Mouse (Mus musculus) forebrain, embryonic 12.5 days (tissue): ENCODE measurements around the gene Apbb2. TPM values are rescaled to one million over a fixed set of nuclear protein-coding genes. Genes with fewer than 3 reads are reported as not detected.

Source experiments
- ATAC-seq: fragments of 200-750 bp; cut with Nextera tagmentation; 2 replicates; pipeline ENCODE4 v1.8.0; 2017; ENCODE audit warnings: moderate TSS enrichment; ENCODE audit not compliant: low FRiP score
- H3K27ac ChIP-seq: fragments of 300-500 bp; sonication (generic); 2 replicates; pipeline ENCODE4 v1.5.1; 2016; ENCODE audit warnings: mild to moderate bottlenecking
- H3K27me3 ChIP-seq: fragments of 300-500 bp; sonication (generic); 2 replicates; pipeline ENCODE4 v1.6.1; 2016; ENCODE audit warnings: mild to moderate bottlenecking
- H3K36me3 ChIP-seq: fragments of 300-500 bp; sonication (generic); replicated peaks from 2 replicates; pipeline ENCODE4 v1.6.1; 2016; ENCODE audit warnings: mild to moderate bottlenecking
- H3K4me1 ChIP-seq: fragments of 300-500 bp; sonication (generic); 2 replicates; pipeline ENCODE4 v1.6.1; 2016
- H3K4me2 ChIP-seq: fragments of 300-500 bp; sonication (generic); 2 replicates; pipeline ENCODE4 v1.6.1; 2016; ENCODE audit warnings: mild to moderate bottlenecking, moderate library complexity
- H3K4me3 ChIP-seq: fragments of 300-500 bp; sonication (generic); replicated peaks from 2 replicates; pipeline ENCODE4 v1.5.1; 2016; ENCODE audit warnings: mild to moderate bottlenecking
- H3K9ac ChIP-seq: fragments of 300-500 bp; sonication (generic); 2 replicates; pipeline ENCODE4 v1.6.1; 2016; ENCODE audit warnings: mild to moderate bottlenecking
- H3K9me3 ChIP-seq: fragments of 300-500 bp; sonication (generic); 2 replicates; pipeline ENCODE4 v1.6.1; 2016
- WGBS: fragments of 180-500 bp; shearing (Covaris S2); methylation state at CpG from one replicate; pipeline ENCODE4 v1.1.7; 2016; 5-methylcytosine and 5-hydroxymethylcytosine counted together
- polyA plus RNA-seq: library from polyadenylated mRNA; unstranded; fragments of >200 nt; fragmentation: Nextera tagmentation; extraction: Ambion mirVana; gene quantifications from 2 replicates; pipeline ENCODE4 v1.2.1, GENCODE M21; 2016

The Apbb2 gene
- polyA plus RNA-seq, 1 experiment from 2014 or later, result 53.4 TPM

DNA sequence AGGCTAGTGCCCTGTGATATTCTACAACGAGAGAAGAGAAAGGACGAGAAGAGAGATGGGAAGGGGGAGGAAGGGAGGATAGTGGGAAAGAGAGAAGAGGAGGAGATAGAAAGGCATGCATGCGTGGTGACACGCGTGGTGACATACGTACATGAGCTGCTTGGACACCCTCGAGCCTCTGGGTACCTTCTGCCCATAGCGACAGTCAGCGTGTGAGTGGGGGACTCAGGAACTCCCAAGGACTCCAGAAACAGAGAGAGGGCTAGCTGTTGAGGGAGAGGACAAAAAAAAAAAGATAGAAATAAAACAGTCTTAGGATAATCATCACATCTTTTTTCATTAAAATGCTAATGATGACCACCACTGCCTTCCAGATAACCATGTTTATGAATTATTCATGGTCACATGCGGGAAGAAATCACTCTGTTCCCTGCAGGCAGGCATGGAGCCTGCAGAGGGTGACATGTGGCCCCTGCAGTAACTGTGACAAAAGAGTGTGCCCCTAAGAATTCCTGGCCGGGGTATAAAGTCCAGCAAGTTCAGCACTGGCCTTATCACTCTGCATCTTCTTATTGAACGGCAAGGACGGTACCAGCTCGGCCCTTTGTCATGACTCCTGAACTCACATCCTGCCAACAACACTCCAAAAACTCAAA is 126.5 kb downstream of the Apbb2 start:
- 69% methylated on average over 14 of the region's 14 CpGs for WGBS
- no peak overlapping the region for H3K9ac ChIP-seq
- peak; percentile 79 for ATAC-seq
- no peaks in the 10 kb centered on the region for H3K9me3 ChIP-seq
- H3K4me3 ChIP-seq, result no peak overlapping the region
- no peaks in the 10 kb centered on the region for H3K36me3 ChIP-seq
- peak overlapping the region; percentile 53 for H3K27ac ChIP-seq
- peaks cover 30% of the 10 kb centered on the region for H3K4me1 ChIP-seq
- no peaks in the 10 kb centered on the region for H3K27me3 ChIP-seq
- no peak overlapping the region for H3K4me2 ChIP-seq

DNA sequence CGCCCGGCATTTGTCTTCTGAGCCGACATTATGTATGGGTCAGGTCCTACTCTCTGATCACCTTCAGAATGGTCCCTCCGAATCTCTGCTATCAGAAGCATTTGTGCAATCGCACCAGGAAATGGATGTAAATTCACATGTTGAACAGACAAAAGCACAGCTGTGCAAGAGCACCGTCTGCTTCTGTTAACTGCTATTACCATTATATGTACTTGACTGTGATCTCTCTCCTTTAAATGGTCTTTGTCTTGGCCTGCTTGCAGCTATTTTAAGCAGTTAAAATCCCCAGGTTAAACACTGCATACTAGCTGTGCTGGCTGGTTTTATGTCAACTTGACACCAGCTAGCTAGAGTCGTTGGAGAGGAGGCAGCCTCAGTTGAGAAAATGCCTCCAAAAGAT is 132.6 kb downstream of the Apbb2 start:
- no peaks in the 10 kb centered on the region for H3K9me3 ChIP-seq
- no peak for ATAC-seq
- H3K36me3 ChIP-seq, result no peaks in the 10 kb centered on the region
- H3K9ac ChIP-seq, result no peak overlapping the region
- 0 out of 2 replicates have a peak overlapping the region, but pooled peaks have one; percentile 47 for H3K27ac ChIP-seq
- H3K4me1 ChIP-seq, result peaks cover 13% of the 10 kb centered on the region
- WGBS, result 55% methylated on average over 7 of the region's 7 CpGs
- no peak overlapping the region for H3K4me2 ChIP-seq
- no peak overlapping the region for H3K4me3 ChIP-seq
- H3K27me3 ChIP-seq, result no peaks in the 10 kb centered on the region

- Histone ChIP-seq H3K27me3 (no peaks in the 10 kb centered on the region), H3K4me3 (no peak overlapping the region), H3K4me2 (no peak overlapping the region), H3K9ac (no peak overlapping the region), H3K36me3 (no peaks in the 10 kb centered on the region), H3K4me1 (peaks cover 13% of the 10 kb centered on the region), H3K9me3 (no peaks in the 10 kb centered on the region), H3K27ac (no peak overlapping the region)
- ATAC-seq, result no peak
- WGBS, result 89% methylated on average over 10 of the region's 10 CpGs
Measured at GRCm38 (mm10) chr5:66476266-66476665, 142.3 kb downstream of the Apbb2 start.

DNA sequence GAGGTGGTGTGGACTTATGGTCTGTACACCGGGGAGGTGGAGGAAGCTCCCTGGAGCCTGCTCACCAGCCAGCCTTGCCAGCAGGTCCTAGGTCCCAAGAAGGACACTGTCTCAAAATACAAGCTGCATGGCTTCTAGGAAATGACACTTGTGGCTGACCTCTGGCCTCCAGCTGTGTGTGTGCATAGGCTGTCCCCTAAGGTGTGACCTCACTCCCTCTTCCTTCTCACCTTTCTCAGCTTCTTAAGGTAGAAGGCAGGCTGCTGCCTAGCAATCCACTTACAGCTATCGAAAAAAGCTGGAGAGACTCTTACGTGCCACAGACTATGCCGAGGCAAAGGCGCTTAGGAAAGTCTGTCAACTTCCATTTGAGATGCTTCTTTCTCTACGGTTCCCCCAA is 142.8 kb downstream of the Apbb2 start:
- no peak overlapping the region for H3K4me2 ChIP-seq
- peaks cover 13% of the 10 kb centered on the region for H3K4me1 ChIP-seq
- no peak for ATAC-seq
- no peak overlapping the region for H3K4me3 ChIP-seq
- no peak overlapping the region for H3K9ac ChIP-seq
- H3K9me3 ChIP-seq, result no peaks in the 10 kb centered on the region
- no peaks in the 10 kb centered on the region for H3K27me3 ChIP-seq
- no peak overlapping the region for H3K27ac ChIP-seq
- WGBS, result 92% methylated on average over 6 of the region's 6 CpGs
- no peaks in the 10 kb centered on the region for H3K36me3 ChIP-seq

DNA sequence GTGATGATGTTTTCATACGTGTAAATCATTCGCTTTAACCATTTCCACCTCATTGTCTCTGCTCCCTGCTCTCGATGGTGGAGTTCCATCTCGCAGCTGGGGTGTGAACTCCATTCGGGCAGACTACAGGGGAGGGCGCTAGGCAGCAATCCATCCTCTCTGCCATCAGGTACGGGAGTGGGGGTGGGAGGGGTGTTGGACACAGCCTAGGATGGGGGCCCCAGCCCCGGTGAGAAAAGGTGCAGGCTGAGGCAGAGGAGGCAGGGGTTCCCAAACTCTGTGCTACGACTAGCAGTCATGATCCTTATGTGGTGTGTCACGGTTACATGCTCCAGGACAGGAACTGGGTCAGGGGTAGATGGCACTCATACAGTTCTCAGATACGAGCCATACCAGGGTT is 144.4 kb downstream of the Apbb2 start:
- peaks cover 13% of the 10 kb centered on the region for H3K4me1 ChIP-seq
- H3K4me3 ChIP-seq, result no peak overlapping the region
- no peak overlapping the region for H3K4me2 ChIP-seq
- 68% methylated on average over 11 of the region's 11 CpGs for WGBS
- H3K27me3 ChIP-seq, result no peaks in the 10 kb centered on the region
- ATAC-seq, result peak; percentile 76; the same call in 1 of the 2 replicates
- no peaks in the 10 kb centered on the region for H3K9me3 ChIP-seq
- no peaks in the 10 kb centered on the region for H3K36me3 ChIP-seq
- H3K9ac ChIP-seq, result no peak overlapping the region
- peak overlapping the region; percentile 59 for H3K27ac ChIP-seq

GRCm38 (mm10) chr5:66473599-66473998 is 145.0 kb downstream of the Apbb2 start:
- 18% methylated on average over 12 of the region's 12 CpGs for WGBS
- peak overlapping the region; percentile 67 for H3K27ac ChIP-seq
- no peak overlapping the region for H3K4me2 ChIP-seq
- H3K4me1 ChIP-seq, result peaks cover 13% of the 10 kb centered on the region
- H3K9ac ChIP-seq, result no peak overlapping the region
- no peak overlapping the region for H3K4me3 ChIP-seq
- H3K36me3 ChIP-seq, result no peaks in the 10 kb centered on the region
- H3K9me3 ChIP-seq, result no peaks in the 10 kb centered on the region
- ATAC-seq, result peak; percentile 69
- H3K27me3 ChIP-seq, result no peaks in the 10 kb centered on the region

GRCm38 (mm10) chr5:66470837-66471236 is 147.7 kb downstream of the Apbb2 start:
- H3K27ac ChIP-seq, result no peak overlapping the region
- WGBS, result 92% methylated on average over 5 of the region's 5 CpGs
- H3K4me3 ChIP-seq, result no peak overlapping the region
- peaks cover 13% of the 10 kb centered on the region for H3K4me1 ChIP-seq
- no peaks in the 10 kb centered on the region for H3K27me3 ChIP-seq
- no peaks in the 10 kb centered on the region for H3K9me3 ChIP-seq
- no peaks in the 10 kb centered on the region for H3K36me3 ChIP-seq
- no peak overlapping the region for H3K4me2 ChIP-seq
- H3K9ac ChIP-seq, result no peak overlapping the region
- ATAC-seq, result no peak

DNA sequence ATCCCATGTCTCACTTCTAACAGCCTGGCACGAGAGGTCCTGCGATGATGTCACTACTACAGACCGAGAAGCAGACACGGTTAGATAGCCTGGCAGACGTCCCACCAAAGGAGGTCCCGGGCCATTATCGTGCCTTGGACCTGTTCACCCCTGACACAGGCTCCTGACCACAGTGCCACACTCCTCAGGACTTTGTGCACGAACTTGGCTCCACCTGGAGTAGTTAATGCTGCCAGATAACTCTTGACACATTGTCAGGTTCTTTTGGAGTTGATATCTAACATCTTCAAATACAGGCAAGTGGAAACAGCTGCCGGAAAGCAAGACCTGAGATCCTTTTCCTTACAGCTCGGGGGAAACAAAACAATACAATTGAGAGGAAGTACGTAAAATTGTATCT is 148.9 kb downstream of the Apbb2 start:
- 88% methylated on average over 11 of the region's 11 CpGs for WGBS
- Histone ChIP-seq H3K9ac (no peak overlapping the region), H3K9me3 (no peaks in the 10 kb centered on the region), H3K4me2 (no peak overlapping the region), H3K36me3 (no peaks in the 10 kb centered on the region), H3K27ac (no peak overlapping the region), H3K4me1 (peaks cover 12% of the 10 kb centered on the region), H3K4me3 (no peak overlapping the region), H3K27me3 (no peaks in the 10 kb centered on the region)
- no peak for ATAC-seq

DNA sequence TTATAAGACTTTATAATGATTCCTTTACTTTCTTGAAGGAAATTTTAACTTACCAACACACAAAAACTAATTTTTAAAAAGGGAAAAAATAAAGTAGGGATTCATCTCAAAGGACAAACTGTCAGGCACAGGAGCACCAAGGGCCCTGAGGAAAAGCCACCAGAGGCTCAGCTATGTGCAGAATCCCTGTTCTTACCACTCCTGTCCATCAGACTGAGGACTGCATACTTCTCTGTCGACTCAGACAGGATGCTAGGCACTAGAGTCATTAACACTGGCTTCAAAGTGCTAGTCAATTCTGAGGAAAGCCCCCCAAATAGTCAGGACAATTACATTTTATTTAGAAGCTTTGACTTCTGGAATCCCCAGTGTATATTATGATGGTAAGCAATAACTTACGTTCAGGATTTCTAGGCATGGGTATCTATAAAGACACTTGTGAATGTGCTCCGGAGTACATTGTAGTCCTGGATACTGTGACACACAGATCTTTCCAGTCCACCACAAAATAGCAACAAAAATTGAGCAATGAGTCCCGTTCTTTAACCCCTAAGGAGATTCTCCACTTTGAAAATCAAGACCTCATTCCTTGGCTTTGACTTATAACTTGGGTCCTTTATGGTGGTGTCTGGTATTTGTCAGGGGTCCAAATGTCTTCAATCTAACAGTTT is 150.1 kb downstream of the Apbb2 start:
- 87% methylated on average over 4 of the region's 4 CpGs for WGBS
- Histone ChIP-seq H3K4me2 (no peak overlapping the region), H3K27ac (no peak overlapping the region), H3K27me3 (no peaks in the 10 kb centered on the region), H3K9ac (no peak overlapping the region), H3K4me3 (no peak overlapping the region), H3K4me1 (peaks cover 6% of the 10 kb centered on the region; the same call in 1 of the 2 replicates), H3K36me3 (no peaks in the 10 kb centered on the region), H3K9me3 (no peaks in the 10 kb centered on the region)
- no peak for ATAC-seq

GRCm38 (mm10) chr5:66462665-66463064 is 155.9 kb downstream of the Apbb2 start:
- Histone ChIP-seq H3K36me3 (no peaks in the 10 kb centered on the region), H3K27me3 (no peaks in the 10 kb centered on the region), H3K4me3 (no peak overlapping the region), H3K27ac (no peak overlapping the region), H3K9me3 (peaks cover 3% of the 10 kb centered on the region; the same call in 1 of the 2 replicates), H3K9ac (no peak overlapping the region), H3K4me2 (no peak overlapping the region), H3K4me1 (peaks cover 4% of the 10 kb centered on the region; the same call in 1 of the 2 replicates)
- 89% methylated on average over 8 of the region's 8 CpGs for WGBS
- ATAC-seq, result no peak

DNA sequence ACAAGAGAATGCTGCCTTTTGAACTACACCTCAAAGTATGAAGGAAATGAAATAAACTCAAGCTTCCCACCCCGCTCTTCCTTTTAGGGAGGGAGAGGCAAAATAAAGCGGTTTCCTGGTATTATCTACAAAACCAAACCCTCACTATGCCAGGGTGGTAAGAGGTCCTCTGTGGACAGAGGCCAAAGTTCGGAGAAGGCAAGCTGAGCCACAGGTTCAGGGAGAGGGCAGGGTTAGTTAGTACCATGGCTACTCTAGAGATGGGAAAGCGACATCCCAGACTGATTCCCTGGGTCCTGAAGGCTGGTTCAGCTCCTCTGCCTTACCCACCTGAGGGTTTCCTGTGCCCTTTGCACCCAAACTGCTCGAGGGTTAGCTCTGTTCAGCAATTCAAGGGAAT is 159.7 kb downstream of the Apbb2 start:
- peaks cover 3% of the 10 kb centered on the region; the same call in 1 of the 2 replicates for H3K9me3 ChIP-seq
- H3K27me3 ChIP-seq, result no peaks in the 10 kb centered on the region
- H3K9ac ChIP-seq, result no peak overlapping the region
- H3K4me3 ChIP-seq, result no peak overlapping the region
- H3K27ac ChIP-seq, result no peak overlapping the region
- no peak overlapping the region for H3K4me2 ChIP-seq
- no peaks in the 10 kb centered on the region for H3K36me3 ChIP-seq
- H3K4me1 ChIP-seq, result no peaks in the 10 kb centered on the region
- no peak for ATAC-seq
- 83% methylated on average over 5 of the region's 5 CpGs for whole genome bisulfite sequencing

DNA sequence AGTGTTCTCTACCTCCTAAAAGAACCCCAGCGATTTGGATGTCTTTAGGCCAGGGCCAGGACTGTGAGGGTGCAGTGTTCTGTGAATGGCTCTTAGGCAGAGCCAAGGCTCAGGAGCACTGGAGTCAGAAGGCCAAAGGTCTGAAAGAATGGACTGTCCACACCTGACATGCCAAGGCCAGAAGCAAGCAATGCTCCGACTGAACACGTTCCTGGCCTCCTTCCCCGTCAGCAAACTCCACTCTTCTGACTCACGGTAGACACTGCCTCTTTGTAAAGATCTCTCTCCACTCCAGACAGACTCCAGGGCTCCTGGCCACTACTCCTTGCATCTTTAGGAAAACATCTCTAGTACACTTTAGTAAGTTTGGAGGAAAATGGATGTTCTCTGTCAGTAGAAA is 163.3 kb downstream of the Apbb2 start:
- Histone ChIP-seq H3K4me2 (no peak overlapping the region), H3K4me1 (0 out of 2 replicates have a peak, but pooled peaks cover 3% of the 10 kb centered on the region), H3K27me3 (no peaks in the 10 kb centered on the region), H3K36me3 (peaks cover 8% of the 10 kb centered on the region), H3K9me3 (no peaks in the 10 kb centered on the region), H3K9ac (no peak overlapping the region), H3K4me3 (no peak overlapping the region), H3K27ac (no peak overlapping the region)
- ATAC-seq, result no peak
- WGBS, result 89% methylated on average over 5 of the region's 5 CpGs

GRCm38 (mm10) chr5:66454826-66455225 is 163.8 kb downstream of the Apbb2 start:
- Histone ChIP-seq H3K4me3 (no peak overlapping the region), H3K9ac (no peak overlapping the region), H3K9me3 (no peaks in the 10 kb centered on the region), H3K4me2 (no peak overlapping the region), H3K4me1 (0 out of 2 replicates have a peak, but pooled peaks cover 3% of the 10 kb centered on the region), H3K36me3 (peaks cover 8% of the 10 kb centered on the region), H3K27ac (no peak overlapping the region), H3K27me3 (no peaks in the 10 kb centered on the region)
- ATAC-seq, result no peak
- 84% methylated on average over 4 of the region's 4 CpGs for WGBS
